Mouse (Mus musculus) embryonic facial prominence, embryonic 12.5 days (tissue): Measurements from ENCODE around the gene Nrcam. TPM values are rescaled to one million over a fixed set of nuclear protein-coding genes. Genes with fewer than 3 reads are reported as not detected.

Experiments
- ATAC-seq: fragments of 200-750 bp; cut with Nextera tagmentation; 2 replicates; pipeline ENCODE4 v1.8.0; 2017; ENCODE audit not compliant: insufficient number of reproducible peaks, insufficient read depth, low FRiP score, low TSS enrichment
- H3K27ac ChIP-seq: fragments of 300-500 bp; sonication (generic); 2 replicates; pipeline ENCODE4 v1.5.1; 2016; ENCODE audit warnings: mild to moderate bottlenecking
- H3K27me3 ChIP-seq: fragments of 300-500 bp; sonication (generic); 2 replicates; pipeline ENCODE4 v1.6.1; 2016; ENCODE audit warnings: mild to moderate bottlenecking, moderate library complexity
- H3K36me3 ChIP-seq: fragments of 300-500 bp; sonication (generic); 2 replicates; pipeline ENCODE4 v1.6.1; 2016; ENCODE audit warnings: mild to moderate bottlenecking
- H3K4me1 ChIP-seq: fragments of 300-500 bp; sonication (generic); 2 replicates; pipeline ENCODE4 v1.6.1; 2016
- H3K4me2 ChIP-seq: fragments of 300-500 bp; sonication (generic); replicated peaks from 2 replicates; pipeline ENCODE4 v1.6.1; 2016; ENCODE audit warnings: mild to moderate bottlenecking, moderate library complexity
- H3K4me3 ChIP-seq: fragments of 300-500 bp; sonication (generic); 2 replicates; pipeline ENCODE4 v1.5.1; 2016; ENCODE audit warnings: mild to moderate bottlenecking
- H3K9ac ChIP-seq: fragments of 300-500 bp; sonication (generic); 2 replicates; pipeline ENCODE4 v1.6.1; 2016; ENCODE audit warnings: mild to moderate bottlenecking, moderate library complexity
- H3K9me3 ChIP-seq: fragments of 300-500 bp; sonication (generic); 2 replicates; pipeline ENCODE4 v1.6.1; 2016; ENCODE audit warnings: mild to moderate bottlenecking, moderate library complexity
- WGBS: fragments of 180-500 bp; shearing (Covaris S2); methylation state at CpG from one replicate; pipeline ENCODE4 v1.1.7; 2016; 5-methylcytosine and 5-hydroxymethylcytosine counted together
- polyA plus RNA-seq: library from polyadenylated mRNA; unstranded; fragments of >200 nt; fragmentation: Nextera tagmentation; extraction: Ambion mirVana; gene quantifications from 2 replicates; pipeline ENCODE4 v1.2.1, GENCODE M21; 2016

Nrcam gene
- polyA plus RNA-seq, 1 experiment from 2014 or later = 9.5 TPM

DNA sequence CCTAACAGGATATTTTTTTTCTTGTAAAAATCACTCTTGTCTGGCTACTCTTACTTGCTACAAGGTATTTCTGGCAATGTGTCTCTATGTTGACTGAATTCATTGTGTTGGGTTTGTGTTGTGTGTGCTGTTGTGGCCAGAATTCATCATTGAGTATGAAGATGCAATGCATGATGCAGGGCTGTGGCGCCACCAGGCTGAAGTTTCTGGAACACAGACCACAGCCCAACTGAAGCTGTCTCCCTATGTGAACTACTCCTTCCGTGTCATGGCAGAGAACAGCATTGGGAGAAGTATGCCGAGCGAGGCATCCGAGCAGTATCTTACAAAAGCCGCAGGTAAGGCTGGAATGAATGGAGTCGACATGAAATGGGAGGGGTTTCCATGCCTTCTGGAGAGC is 241.4 kb downstream of the Nrcam start:
- no peak overlapping the region for H3K27ac ChIP-seq
- 81% methylated on average over 7 of the region's 7 CpGs for WGBS
- no peak for ATAC-seq

DNA sequence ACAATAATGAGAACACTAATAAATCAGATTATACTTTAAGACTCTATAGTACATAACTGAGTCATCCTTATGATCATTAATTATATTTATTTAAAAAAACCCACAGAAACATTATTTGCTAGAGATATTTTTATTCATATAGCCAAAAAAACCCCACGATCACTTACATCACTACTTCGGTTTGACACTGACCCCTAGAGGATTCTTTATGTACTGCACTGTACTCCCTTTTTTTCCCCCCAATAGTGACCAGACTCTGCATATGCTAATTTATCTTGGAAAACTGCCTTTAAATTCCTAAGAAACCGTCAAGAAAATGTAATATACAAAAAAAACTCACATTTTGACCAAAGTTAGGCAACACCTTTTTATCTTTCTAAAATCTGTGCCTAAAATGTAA is 244.0 kb downstream of the Nrcam start:
- Histone ChIP-seq H3K9ac (no peak overlapping the region), H3K4me2 (no peak overlapping the region), H3K4me1 (no peaks in the 10 kb centered on the region), H3K36me3 (no peaks in the 10 kb centered on the region), H3K9me3 (no peaks in the 10 kb centered on the region), H3K4me3 (no peak overlapping the region), H3K27ac (no peak overlapping the region), H3K27me3 (no peaks in the 10 kb centered on the region)
- WGBS = 16% methylated on average over 3 of the region's 3 CpGs
- no peak for ATAC-seq

More for the DNA sequence above, 241.4 kb downstream of the Nrcam start:
- Histone ChIP-seq H3K4me2 (no peak overlapping the region), H3K9ac (no peak overlapping the region), H3K27me3 (no peaks in the 10 kb centered on the region), H3K4me1 (no peaks in the 10 kb centered on the region), H3K9me3 (no peaks in the 10 kb centered on the region), H3K4me3 (no peak overlapping the region), H3K36me3 (no peaks in the 10 kb centered on the region)

DNA sequence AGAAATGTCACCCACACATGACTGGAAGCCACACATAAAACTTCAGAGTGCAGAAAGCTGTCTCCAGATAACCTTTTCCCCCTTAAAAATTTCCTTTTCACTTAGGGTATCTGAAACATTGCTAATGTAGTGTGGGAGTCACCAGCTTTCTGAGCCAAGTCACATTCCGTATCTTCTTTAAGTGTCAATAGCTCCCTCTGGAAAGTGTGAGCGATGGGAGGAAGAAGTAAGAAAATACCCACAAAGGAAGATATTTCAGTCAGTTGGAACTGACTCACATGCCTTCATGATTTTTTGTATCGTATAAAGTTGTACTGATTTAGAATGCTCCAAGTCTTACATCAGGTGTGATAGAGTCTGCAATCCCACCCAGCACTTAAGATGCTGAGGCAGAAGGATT is 245.5 kb downstream of the Nrcam start:
- Histone ChIP-seq H3K9me3 (no peaks in the 10 kb centered on the region), H3K27ac (no peak overlapping the region), H3K4me3 (no peak overlapping the region), H3K36me3 (no peaks in the 10 kb centered on the region), H3K9ac (no peak overlapping the region), H3K27me3 (no peaks in the 10 kb centered on the region), H3K4me1 (no peaks in the 10 kb centered on the region), H3K4me2 (no peak overlapping the region)
- no peak for ATAC-seq
- WGBS = 89% methylated on average over 3 of the region's 3 CpGs

DNA sequence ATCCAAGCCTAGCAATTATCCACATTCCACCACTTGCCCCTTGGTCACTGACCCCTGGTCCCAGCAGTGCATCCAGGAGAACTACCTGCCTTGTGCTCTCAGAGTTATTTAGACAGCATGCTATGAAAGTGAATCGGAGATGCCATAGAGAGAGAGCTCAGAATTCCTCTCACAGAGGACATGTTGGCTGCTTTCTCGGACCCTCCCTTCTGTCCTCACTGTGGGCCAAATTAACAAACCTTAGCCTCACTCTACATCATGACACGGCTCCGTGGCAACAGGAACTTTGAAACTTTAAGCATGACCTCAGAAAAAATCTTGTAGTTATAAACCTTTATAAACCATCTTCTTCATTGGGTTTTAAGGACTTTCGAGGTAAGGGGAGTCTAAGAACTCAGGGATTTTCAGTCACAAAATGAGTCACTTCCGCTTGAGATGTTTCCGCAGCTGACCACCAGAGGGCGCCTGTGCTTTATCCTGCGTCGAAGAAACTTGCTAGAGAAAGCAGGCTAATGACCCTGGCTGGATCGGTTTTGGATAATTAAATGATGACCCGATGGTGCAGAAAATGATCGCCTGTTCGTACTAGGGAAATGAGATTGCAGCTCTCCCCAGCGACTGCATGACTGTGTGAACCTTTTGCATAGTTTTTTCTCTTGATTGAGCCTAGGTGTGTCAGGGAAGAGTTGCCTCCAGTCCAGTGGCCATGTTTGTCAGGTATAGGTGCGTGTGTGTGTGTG is 272.9 kb downstream of the Nrcam start:
- Histone ChIP-seq H3K9me3 (no peaks in the 10 kb centered on the region), H3K4me2 (no peak overlapping the region), H3K9ac (no peak overlapping the region), H3K27me3 (no peaks in the 10 kb centered on the region), H3K4me1 (no peaks in the 10 kb centered on the region), H3K36me3 (no peaks in the 10 kb centered on the region), H3K27ac (no peak overlapping the region), H3K4me3 (no peak overlapping the region)
- ATAC-seq = no peak
- 28% methylated on average over 16 of the region's 16 CpGs for WGBS

DNA sequence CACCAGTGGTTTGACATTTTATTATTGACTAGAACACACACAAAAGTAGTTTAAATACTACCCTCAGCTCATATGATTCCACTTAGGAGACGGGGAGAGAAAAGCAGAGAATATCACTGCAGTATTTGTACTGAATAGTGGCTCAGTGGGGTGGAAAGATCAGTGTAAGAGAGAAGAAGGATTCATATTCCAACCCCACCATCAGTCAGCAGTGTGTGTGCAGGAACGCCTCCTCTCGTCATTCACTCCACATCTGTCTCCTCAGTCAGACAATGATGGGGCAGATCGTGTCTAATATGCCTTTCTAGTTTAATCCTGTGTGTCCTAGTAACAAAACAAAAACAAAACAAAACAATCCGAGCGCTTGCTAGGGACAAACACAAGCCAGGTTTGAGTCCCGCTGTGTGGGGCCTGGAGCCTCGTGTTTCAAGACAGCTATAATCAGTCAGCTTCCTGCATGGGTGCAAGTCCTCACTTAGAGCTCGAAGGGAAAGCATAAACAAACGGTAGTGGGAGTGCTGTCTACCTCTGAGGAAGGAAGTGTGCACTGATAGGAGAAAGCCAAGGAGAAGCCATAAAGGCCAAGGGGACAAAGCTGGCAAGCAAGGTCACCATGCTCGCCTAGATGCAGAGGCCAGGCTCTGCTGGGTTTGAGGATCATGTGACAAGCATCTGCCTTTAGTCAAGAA is 273.7 kb downstream of the Nrcam start:
- ATAC-seq = no peak
- no peaks in the 10 kb centered on the region for H3K4me1 ChIP-seq
- no peaks in the 10 kb centered on the region for H3K27me3 ChIP-seq
- H3K4me3 ChIP-seq = no peak overlapping the region
- H3K9me3 ChIP-seq = no peaks in the 10 kb centered on the region
- WGBS = 45% methylated on average over 11 of the region's 11 CpGs
- no peak overlapping the region for H3K4me2 ChIP-seq
- H3K27ac ChIP-seq = no peak overlapping the region
- no peak overlapping the region for H3K9ac ChIP-seq
- no peaks in the 10 kb centered on the region for H3K36me3 ChIP-seq

- no peak for ATAC-seq
- 58% methylated on average over 5 of the region's 5 CpGs for WGBS
- H3K9ac ChIP-seq = no peak overlapping the region
- H3K27me3 ChIP-seq = no peaks in the 10 kb centered on the region
- H3K4me1 ChIP-seq = no peaks in the 10 kb centered on the region
- no peak overlapping the region for H3K4me3 ChIP-seq
- no peak overlapping the region for H3K27ac ChIP-seq
- no peaks in the 10 kb centered on the region for H3K9me3 ChIP-seq
- H3K36me3 ChIP-seq = no peaks in the 10 kb centered on the region
- H3K4me2 ChIP-seq = no peak overlapping the region
Measured at GRCm38 (mm10) chr12:44602958-44603331, 274.3 kb downstream of the Nrcam start.

- H3K4me1 ChIP-seq = no peaks in the 10 kb centered on the region
- H3K9ac ChIP-seq = no peak overlapping the region
- no peaks in the 10 kb centered on the region for H3K36me3 ChIP-seq
- H3K9me3 ChIP-seq = no peaks in the 10 kb centered on the region
- no peaks in the 10 kb centered on the region for H3K27me3 ChIP-seq
- H3K4me3 ChIP-seq = no peak overlapping the region
- H3K4me2 ChIP-seq = no peak overlapping the region
- 78% methylated on average over 2 of the region's 2 CpGs for WGBS
- no peak overlapping the region for H3K27ac ChIP-seq
- ATAC-seq = no peak
Measured at GRCm38 (mm10) chr12:44617001-44617421, 288.3 kb downstream of the Nrcam start.

DNA sequence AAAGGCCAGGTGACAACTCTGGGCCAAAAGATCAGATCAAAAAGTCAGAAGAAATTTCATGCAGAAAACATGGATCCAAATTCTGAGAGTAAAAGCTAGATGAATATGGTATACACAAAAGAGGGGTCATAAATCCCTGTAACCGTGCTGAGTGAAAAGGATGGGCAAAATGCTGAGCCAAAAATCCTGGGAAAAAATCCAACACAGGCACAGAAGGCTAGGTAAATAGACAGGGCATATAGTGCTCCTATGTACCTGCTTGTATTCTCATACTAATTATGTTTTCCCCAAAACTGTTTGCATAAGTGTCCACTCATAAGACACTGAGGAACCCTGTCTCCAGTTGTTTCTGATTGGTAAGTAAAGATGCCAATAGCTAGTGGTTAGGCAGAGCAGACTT is 288.8 kb downstream of the Nrcam start:
- ATAC-seq = no peak
- H3K4me2 ChIP-seq = no peak overlapping the region
- 75% methylated on average over 1 of the region's 1 CpGs for WGBS

DNA sequence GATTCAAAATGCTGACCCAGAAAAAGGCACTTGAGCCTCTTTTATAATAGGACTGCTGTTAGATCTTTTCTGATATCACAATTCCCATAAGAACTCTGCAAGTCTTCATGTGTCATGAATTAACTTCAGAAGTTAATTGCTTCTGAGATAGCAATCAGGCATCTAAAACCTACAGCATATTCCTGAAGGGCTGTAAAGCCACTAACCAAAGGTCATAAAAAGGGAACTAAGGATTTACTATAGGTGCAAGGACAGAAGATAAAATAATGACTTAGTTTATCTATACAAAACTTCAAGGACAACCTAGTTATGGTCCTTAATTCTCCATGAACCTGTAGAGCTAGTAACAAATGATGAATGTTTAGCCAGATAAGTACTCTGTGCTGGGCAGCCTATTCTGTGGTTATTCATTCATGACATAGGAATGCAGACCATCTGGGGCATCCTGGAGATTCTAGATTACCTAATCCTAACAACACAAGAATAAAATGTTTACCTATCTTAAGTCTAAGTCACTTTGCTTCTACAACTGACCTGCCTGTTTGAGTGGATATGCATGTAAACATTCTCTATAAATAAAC is 310.7 kb downstream of the Nrcam start:
- H3K27me3 ChIP-seq = no peaks in the 10 kb centered on the region
- no peak overlapping the region for H3K4me2 ChIP-seq
- no peak overlapping the region for H3K9ac ChIP-seq
- no peaks in the 10 kb centered on the region for H3K4me1 ChIP-seq
- H3K4me3 ChIP-seq = no peak overlapping the region
- no peaks in the 10 kb centered on the region for H3K9me3 ChIP-seq
- H3K36me3 ChIP-seq = no peaks in the 10 kb centered on the region
- no peak overlapping the region for H3K27ac ChIP-seq
- ATAC-seq = no peak

More for the DNA sequence above, 288.8 kb downstream of the Nrcam start:
- no peaks in the 10 kb centered on the region for H3K36me3 ChIP-seq
- no peak overlapping the region for H3K27ac ChIP-seq
- no peaks in the 10 kb centered on the region for H3K27me3 ChIP-seq
- H3K4me1 ChIP-seq = no peaks in the 10 kb centered on the region
- no peak overlapping the region for H3K9ac ChIP-seq
- no peaks in the 10 kb centered on the region for H3K9me3 ChIP-seq
- no peak overlapping the region for H3K4me3 ChIP-seq

- 19% methylated on average over 1 of the region's 1 CpGs for WGBS
- Histone ChIP-seq H3K36me3 (no peaks in the 10 kb centered on the region), H3K9me3 (no peaks in the 10 kb centered on the region), H3K27me3 (no peaks in the 10 kb centered on the region), H3K4me2 (no peak overlapping the region), H3K4me1 (no peaks in the 10 kb centered on the region), H3K9ac (no peak overlapping the region), H3K27ac (no peak overlapping the region), H3K4me3 (no peak overlapping the region)
- no peak for ATAC-seq
Measured at GRCm38 (mm10) chr12:44640579-44640978, 311.9 kb downstream of the Nrcam start.
